Mouse (Mus musculus) heart, embryonic 11.5 days (tissue): ENCODE measurements around the gene Ccdc85c. TPM values are rescaled to one million over a fixed set of nuclear protein-coding genes. Genes with fewer than 3 reads are reported as not detected.

Experiments
- ATAC-seq: fragments of 200-750 bp; cut with Nextera tagmentation; replicated peaks from 2 replicates; pipeline ENCODE4 v1.8.0; 2017; ENCODE audit warnings: moderate library complexity; ENCODE audit not compliant: insufficient number of reproducible peaks, low FRiP score, low TSS enrichment
- H3K27ac ChIP-seq: fragments of 300-500 bp; sonication (generic); 2 replicates; pipeline ENCODE4 v1.5.1; 2014; ENCODE audit warnings: mild to moderate bottlenecking, low read depth, low read length
- H3K27me3 ChIP-seq: fragments of 300-500 bp; sonication (generic); 2 replicates; pipeline ENCODE4 v1.6.1; 2014; ENCODE audit warnings: mild to moderate bottlenecking, low read length, mixed read lengths; ENCODE audit not compliant: control insufficient read depth, insufficient read depth
- H3K36me3 ChIP-seq: fragments of 300-500 bp; sonication (generic); 2 replicates; pipeline ENCODE4 v1.6.1; 2014; ENCODE audit warnings: mild to moderate bottlenecking, low read length, moderate library complexity, mixed read lengths; ENCODE audit not compliant: control insufficient read depth, insufficient read depth
- H3K4me1 ChIP-seq: fragments of 300-500 bp; sonication (generic); 2 replicates; pipeline ENCODE4 v1.6.1; 2014; ENCODE audit warnings: low read length; ENCODE audit not compliant: control insufficient read depth, insufficient read depth
- H3K4me2 ChIP-seq: fragments of 300-500 bp; sonication (generic); 2 replicates; pipeline ENCODE4 v1.6.1; 2014; ENCODE audit warnings: mild to moderate bottlenecking, moderate library complexity
- H3K4me3 ChIP-seq: fragments of 300-500 bp; sonication (generic); 2 replicates; pipeline ENCODE4 v1.5.1; 2014; ENCODE audit warnings: low read depth, low read length
- H3K9ac ChIP-seq: fragments of 300-500 bp; sonication (generic); 2 replicates; pipeline ENCODE4 v1.6.1; 2014; ENCODE audit warnings: mild to moderate bottlenecking, low read depth, low read length, moderate library complexity
- H3K9me3 ChIP-seq: fragments of 300-500 bp; sonication (generic); replicated peaks from 2 replicates; pipeline ENCODE4 v1.6.1; 2016; ENCODE audit warnings: low read length; ENCODE audit not compliant: control insufficient read depth
- WGBS: fragments of 180-500 bp; shearing (Covaris S2); extraction: QIAGEN DNeasy Blood & Tissue Kit; methylation state at CpG from one replicate; pipeline ENCODE4 v1.1.7; 2014; ENCODE audit not compliant: insufficient replicate concordance; 5-methylcytosine and 5-hydroxymethylcytosine counted together
- polyA plus RNA-seq: library from polyadenylated mRNA; unstranded; fragments of >200 nt; fragmentation: Nextera tagmentation; extraction: Ambion mirVana; gene quantifications from 2 replicates; pipeline ENCODE4 v1.2.1, GENCODE M21; 2014

The Ccdc85c gene
- polyA plus RNA-seq, result 6.3 and 7.8 TPM in 2 replicates

- Histone ChIP-seq H3K27ac (peak within 1 kb of the TSS; percentile 37), H3K36me3 (no peaks in the 10 kb centered on the region), H3K9ac (peak within 1 kb of the TSS; percentile 84), H3K4me1 (peaks cover 62% of the 10 kb centered on the region), H3K4me3 (peak within 1 kb of the TSS; percentile 68), H3K4me2 (peak within 1 kb of the TSS; percentile 87), H3K27me3 (0 out of 2 replicates have a peak, but pooled peaks cover 3% of the 10 kb centered on the region), H3K9me3 (no peaks in the 10 kb centered on the region)
- under 1% methylated on average over 61 of the region's 120 CpGs for WGBS
- no peak; the same call in 1 of the 2 replicates for ATAC-seq
Measured at GRCm38 (mm10) chr12:108274661-108275507, at the start of gene Ccdc85c. Gene Ccdc85c (minus strand): TSS chr12:108275425.

- H3K9me3 ChIP-seq, result no peaks in the 10 kb centered on the region
- peaks cover 48% of the 10 kb centered on the region for H3K27me3 ChIP-seq
- WGBS, result 18% methylated on average over 8 of the region's 8 CpGs
- ATAC-seq, result no peak
- no peaks in the 10 kb centered on the region for H3K36me3 ChIP-seq
- no peak overlapping the region for H3K27ac ChIP-seq
- H3K4me3 ChIP-seq, result no peak overlapping the region
- H3K9ac ChIP-seq, result no peak overlapping the region
- H3K4me1 ChIP-seq, result peaks cover 9% of the 10 kb centered on the region
- no peak overlapping the region for H3K4me2 ChIP-seq
Measured at GRCm38 (mm10) chr12:108320096-108320495, 44.9 kb upstream of the Ccdc85c start.

GRCm38 (mm10) chr12:108318499-108318898 lies 43.3 kb upstream of the Ccdc85c start:
- Histone ChIP-seq H3K9me3 (no peaks in the 10 kb centered on the region), H3K4me3 (0 out of 2 replicates have a peak overlapping the region, but pooled peaks have one; percentile 18), H3K4me1 (peaks cover 9% of the 10 kb centered on the region), H3K4me2 (peak overlapping the region; percentile 57), H3K27ac (no peak overlapping the region), H3K9ac (no peak overlapping the region), H3K36me3 (no peaks in the 10 kb centered on the region), H3K27me3 (peaks cover 48% of the 10 kb centered on the region)
- WGBS, result 5% methylated on average over 37 of the region's 37 CpGs
- no peak for ATAC-seq

GRCm38 (mm10) chr12:108317826-108318430 lies 42.7 kb upstream of the Ccdc85c start:
- Histone ChIP-seq H3K4me2 (peak overlapping the region; percentile 57), H3K9ac (no peak overlapping the region), H3K36me3 (no peaks in the 10 kb centered on the region), H3K9me3 (no peaks in the 10 kb centered on the region), H3K27ac (no peak overlapping the region), H3K4me1 (peaks cover 9% of the 10 kb centered on the region), H3K4me3 (0 out of 2 replicates have a peak overlapping the region, but pooled peaks have one; percentile 18), H3K27me3 (peaks cover 48% of the 10 kb centered on the region)
- 18% methylated on average over 18 of the region's 18 CpGs for WGBS
- no peak for ATAC-seq

- H3K4me3 ChIP-seq, result no peak overlapping the region
- WGBS, result 4% methylated on average over 9 of the region's 9 CpGs
Measured at GRCm38 (mm10) chr12:108317201-108317738, 42.0 kb upstream of the Ccdc85c start.

GRCm38 (mm10) chr12:108316655-108317054 lies 41.4 kb upstream of the Ccdc85c start:
- Histone ChIP-seq H3K4me2 (no peak overlapping the region), H3K36me3 (no peaks in the 10 kb centered on the region), H3K27ac (no peak overlapping the region), H3K27me3 (peaks cover 48% of the 10 kb centered on the region), H3K4me3 (no peak overlapping the region), H3K9ac (no peak overlapping the region), H3K9me3 (no peaks in the 10 kb centered on the region), H3K4me1 (peaks cover 9% of the 10 kb centered on the region)
- no peak for ATAC-seq
- WGBS, result 31% methylated on average over 6 of the region's 6 CpGs

More at GRCm38 (mm10) chr12:108317201-108317738, 42.0 kb upstream of the Ccdc85c start:
- Histone ChIP-seq H3K27me3 (peaks cover 48% of the 10 kb centered on the region), H3K9me3 (no peaks in the 10 kb centered on the region), H3K36me3 (no peaks in the 10 kb centered on the region), H3K4me1 (peaks cover 9% of the 10 kb centered on the region), H3K9ac (no peak overlapping the region), H3K27ac (no peak overlapping the region), H3K4me2 (no peak overlapping the region)
- ATAC-seq, result no peak

GRCm38 (mm10) chr12:108315818-108316217 lies 40.6 kb upstream of the Ccdc85c start:
- ATAC-seq, result no peak
- Histone ChIP-seq H3K4me1 (peaks cover 9% of the 10 kb centered on the region), H3K4me2 (no peak overlapping the region), H3K9ac (no peak overlapping the region), H3K4me3 (no peak overlapping the region), H3K9me3 (no peaks in the 10 kb centered on the region), H3K27ac (no peak overlapping the region), H3K27me3 (peaks cover 48% of the 10 kb centered on the region), H3K36me3 (no peaks in the 10 kb centered on the region)
- 22% methylated on average over 10 of the region's 10 CpGs for WGBS

- no peak overlapping the region for H3K27ac ChIP-seq
- no peak for ATAC-seq
- H3K27me3 ChIP-seq, result peaks cover 30% of the 10 kb centered on the region
- no peaks in the 10 kb centered on the region for H3K9me3 ChIP-seq
- H3K4me3 ChIP-seq, result no peak overlapping the region
- H3K4me1 ChIP-seq, result peaks cover 3% of the 10 kb centered on the region; the same call in 1 of the 2 replicates
- H3K9ac ChIP-seq, result no peak overlapping the region
- H3K4me2 ChIP-seq, result no peak overlapping the region
- WGBS, result 75% methylated on average over 1 of the region's 1 CpGs
- no peaks in the 10 kb centered on the region for H3K36me3 ChIP-seq
Measured at GRCm38 (mm10) chr12:108313244-108313772, 38.1 kb upstream of the Ccdc85c start.
